8 mouse cellular contexts compared by ENCODE assay signal in the genomic region with DNA sequence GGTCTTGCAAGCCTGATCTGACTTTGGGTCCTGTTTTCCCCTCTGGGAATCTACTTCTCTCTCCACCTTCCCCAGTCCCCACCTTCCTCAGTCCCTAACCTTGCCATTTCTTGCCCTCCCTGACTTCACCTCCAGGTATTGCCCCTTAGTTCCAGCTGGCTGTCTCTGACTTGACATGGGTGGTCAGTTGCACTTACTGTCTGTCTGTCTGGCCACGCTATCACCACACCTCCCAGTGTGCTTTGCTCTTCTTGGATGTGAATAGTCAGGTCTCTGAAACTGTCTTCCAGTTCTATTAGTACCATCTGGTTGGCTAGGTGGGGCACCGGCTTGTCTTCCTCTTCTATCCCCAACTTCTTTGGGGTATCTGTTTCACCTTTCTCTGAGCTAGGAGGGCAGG. TPM values are rescaled to one million over a fixed set of nuclear protein-coding genes. Genes with fewer than 3 reads are reported as not detected.
DNase-seq lines count a peak whose midpoint lies in the region; ATAC-seq and TF ChIP-seq lines count a peak whose summit lies in the region.

No protein-coding gene starts in this region.

- TF ChIP-seq POLR2A in cerebellum, adult 2 months (IDR thresholded peaks at IDR 0.05; ENCODE audit: borderline replicate concordance, insufficient read depth, low read length), result no peak

- 0 out of 2 replicates have a peak, but pooled peaks have one; percentile 2 for ATAC-seq in neural tube, embryonic 11.5 days (ENCODE audit: insufficient read depth, low FRiP score, low TSS enrichment)
- no peak for ATAC-seq in limb, embryonic 15.5 days (ENCODE audit: insufficient number of reproducible peaks, low FRiP score, low TSS enrichment, low read depth)
- no peak for ATAC-seq in stomach, embryonic 14.5 days (ENCODE audit: insufficient number of reproducible peaks, insufficient read depth, low FRiP score, low read depth)

- no peaks in the 10 kb centered on the region for H3K4me1 ChIP-seq in cerebellum, adult 2 months (ENCODE audit: control insufficient read depth, insufficient read depth, low read length)
- peaks cover 11% of the 10 kb centered on the region; the same call in 1 of the 2 replicates for H3K4me1 ChIP-seq in neural tube, embryonic 11.5 days (ENCODE audit: control insufficient read depth, insufficient read depth, low read length)
- peaks cover 26% of the 10 kb centered on the region for H3K4me1 ChIP-seq in limb, embryonic 15.5 days
- H3K4me1 ChIP-seq in stomach, embryonic 14.5 days (ENCODE audit: control insufficient read depth, insufficient read depth, low read length), result peaks cover 8% of the 10 kb centered on the region; the same call in 1 of the 2 replicates

- WGBS in cerebellum, adult 2 months, result 22% methylated on average over 2 of the region's 2 CpGs
- WGBS in neural tube, embryonic 11.5 days, result 34% methylated on average over 2 of the region's 2 CpGs
- 33% methylated on average over 2 of the region's 2 CpGs for WGBS in limb, embryonic 15.5 days
- WGBS in stomach, embryonic 14.5 days, result 42% methylated on average over 2 of the region's 2 CpGs

- H3K9me3 ChIP-seq in neural tube, embryonic 11.5 days (ENCODE audit: control insufficient read depth, low read length), result no peaks in the 10 kb centered on the region
- no peaks in the 10 kb centered on the region for H3K9me3 ChIP-seq in limb, embryonic 15.5 days
- H3K9me3 ChIP-seq in stomach, embryonic 14.5 days (ENCODE audit: control insufficient read depth, low read depth, low read length), result no peaks in the 10 kb centered on the region

- peak overlapping the region; percentile 82; the same call in 1 of the 2 replicates for H3K9ac ChIP-seq in neural tube, embryonic 11.5 days (ENCODE audit: low read length)
- peak overlapping the region; percentile 73 for H3K9ac ChIP-seq in limb, embryonic 15.5 days
- H3K9ac ChIP-seq in stomach, embryonic 14.5 days (replicated peaks; ENCODE audit: low read depth, low read length), result no peak overlapping the region

- intact Hi-C loops in left cerebral cortex, postnatal 4 days (cut with DNase I), result loop anchor here (5.0 to 10.0 kb wide), 5 partner anchors 93 to 720 kb away; no protein-coding TSS in a partner anchor

- H3K27me3 ChIP-seq in cerebellum, adult 2 months (ENCODE audit: control insufficient read depth, insufficient read depth, low read length), result no peaks in the 10 kb centered on the region; the same call in 1 of the 2 replicates
- 0 out of 2 replicates have a peak, but pooled peaks cover 4% of the 10 kb centered on the region for H3K27me3 ChIP-seq in neural tube, embryonic 11.5 days (ENCODE audit: control insufficient read depth, insufficient read depth, low read length)
- 0 out of 2 replicates have a peak, but pooled peaks cover 14% of the 10 kb centered on the region for H3K27me3 ChIP-seq in limb, embryonic 15.5 days
- no peaks in the 10 kb centered on the region for H3K27me3 ChIP-seq in stomach, embryonic 14.5 days (ENCODE audit: control insufficient read depth, insufficient read depth, low read length)

- no peak for DNase-seq in cerebellum, adult 2 months
- no peak for DNase-seq in cerebellum, postnatal 14 days
- no peak for DNase-seq in neural tube, embryonic 11.5 days (ENCODE audit: low spot score)
- no peak for DNase-seq in neural tube, embryonic 10.5 days (ENCODE audit: extremely low spot score, low spot score)
- DNase-seq in frontal cortex, postnatal 25 days (ENCODE audit: low spot score in 2 of 2), result no peak
- no peak for DNase-seq in left cerebral cortex, postnatal 4 days

- H3K4me3 ChIP-seq in cerebellum, adult 2 months (replicated peaks; ENCODE audit: insufficient read depth, low read depth, low read length), result peak overlapping the region; percentile 36
- peak overlapping the region; percentile 78 for H3K4me3 ChIP-seq in neural tube, embryonic 11.5 days (ENCODE audit: low read depth, low read length)
- H3K4me3 ChIP-seq in limb, embryonic 15.5 days, result peak overlapping the region; percentile 92
- H3K4me3 ChIP-seq in stomach, embryonic 14.5 days (ENCODE audit: low read depth, low read length), result peak overlapping the region; percentile 83

- no peak overlapping the region for H3K27ac ChIP-seq in cerebellum, adult 2 months (ENCODE audit: insufficient read depth, low read length)
- no peak overlapping the region for H3K27ac ChIP-seq in neural tube, embryonic 11.5 days (ENCODE audit: low read depth, low read length)
- H3K27ac ChIP-seq in limb, embryonic 15.5 days, result no peak overlapping the region
- H3K27ac ChIP-seq in stomach, embryonic 14.5 days (ENCODE audit: low read length), result no peak overlapping the region

- TF ChIP-seq CTCF in cerebellum, adult 2 months (IDR thresholded peaks at IDR 0.05; ENCODE audit: borderline replicate concordance, insufficient read depth, low read depth, low read length), result no peak

- H3K4me2 ChIP-seq in neural tube, embryonic 11.5 days (ENCODE audit: low read depth), result peak overlapping the region; percentile 88
- peak overlapping the region; percentile 87 for H3K4me2 ChIP-seq in limb, embryonic 15.5 days
- H3K4me2 ChIP-seq in stomach, embryonic 14.5 days (replicated peaks; ENCODE audit: low read depth, low read length), result peak overlapping the region; percentile 75

- no peaks in the 10 kb centered on the region for H3K36me3 ChIP-seq in neural tube, embryonic 11.5 days (ENCODE audit: control insufficient read depth, insufficient read depth, low read length)
- H3K36me3 ChIP-seq in limb, embryonic 15.5 days, result 0 out of 2 replicates have a peak, but pooled peaks cover 3% of the 10 kb centered on the region
- H3K36me3 ChIP-seq in stomach, embryonic 14.5 days (ENCODE audit: control insufficient read depth, insufficient read depth, low read length), result no peaks in the 10 kb centered on the region

RNA-seq across cellular contexts. Expression of a gene that starts 1.2 kb away (rescaled TPM):
- polyA plus RNA-seq in cerebellum, adult 2 months (2012; rRNA removed), result 8.0 and 8.3 TPM in 2 replicates
- 1.5 and 1.6 TPM in 2 replicates for polyA plus RNA-seq in neural tube, embryonic 11.5 days (2014; fragmentation: Nextera tagmentation; extraction: Ambion mirVana)
- 2.5 and 2.9 TPM in 2 replicates for polyA plus RNA-seq in limb, embryonic 15.5 days (2015; fragmentation: Nextera tagmentation; extraction: Ambion mirVana)
- polyA plus RNA-seq in stomach, embryonic 14.5 days (2014; fragmentation: Nextera tagmentation; extraction: Ambion mirVana), result 1.7 and 2.7 TPM in 2 replicates
- total RNA-seq in left cerebral cortex, postnatal 4 days (2021), result 10 to 100 TPM; 53.5 to 56.6 TPM

Comparison
In these comparisons a context has a peak if more than half of its experiments do, and no peak if none do; other contexts are left out.
1. H3K4me3 ChIP-seq: peak in every context shown above with its lines; median percentile 92 in limb, embryonic 15.5 days; 83 in stomach, embryonic 14.5 days; 78 in neural tube, embryonic 11.5 days; 36 in cerebellum, adult 2 months.